Mouse (Mus musculus) bone marrow macrophage, adult 2 months (primary cell): ENCODE results near the gene Gm45623.

Experiments used
- CTCF ChIP-seq: IDR thresholded peaks from 2 replicates; pipeline ENCODE4 v1.5.1; 2012; ENCODE audit warnings: low read depth, mild to moderate bottlenecking, low read length, moderate library complexity
- POLR2A ChIP-seq: IDR thresholded peaks from 2 replicates; pipeline ENCODE4 v1.6.1; 2012; ENCODE audit warnings: mild to moderate bottlenecking, low read depth, low read length, borderline replicate concordance

GRCm38 (mm10) chr13:56749377-56749776 is 4.2 kb downstream of the Gm45623 start:
- TF ChIP-seq CTCF (no peak), POLR2A (no peak)
